Mouse (Mus musculus) bone marrow, adult 2 months (tissue): ENCODE data around the gene Utp11.

Source experiments
- CTCF ChIP-seq: fragments of 200-500 bp; IDR thresholded peaks from 2 replicates; pipeline ENCODE4 v1.5.1; 2011; ENCODE audit warnings: low read length, control low read depth; ENCODE audit not compliant: control insufficient read depth, insufficient read depth
- POLR2A ChIP-seq: fragments of 200-500 bp; IDR thresholded peaks from 2 replicates; pipeline ENCODE4 v1.6.1; 2011; ENCODE audit warnings: low read depth, mild to moderate bottlenecking, control low read depth, low read length, borderline replicate concordance; ENCODE audit not compliant: control insufficient read depth

- no peak for TF ChIP-seq CTCF
- no peak for TF ChIP-seq POLR2A
These were observed 25.3 kb downstream of the Utp11 start for GRCm38 (mm10) chr4:124668078-124668477.
